Mouse (Mus musculus): Measurements from ENCODE around the gene Wbp2. TPM values are rescaled to one million over a fixed set of nuclear protein-coding genes. Genes with fewer than 3 reads are reported as not detected.

Wbp2 gene
- polyA plus RNA-seq, 1 experiment from 2014 or later = 132 TPM

DNA sequence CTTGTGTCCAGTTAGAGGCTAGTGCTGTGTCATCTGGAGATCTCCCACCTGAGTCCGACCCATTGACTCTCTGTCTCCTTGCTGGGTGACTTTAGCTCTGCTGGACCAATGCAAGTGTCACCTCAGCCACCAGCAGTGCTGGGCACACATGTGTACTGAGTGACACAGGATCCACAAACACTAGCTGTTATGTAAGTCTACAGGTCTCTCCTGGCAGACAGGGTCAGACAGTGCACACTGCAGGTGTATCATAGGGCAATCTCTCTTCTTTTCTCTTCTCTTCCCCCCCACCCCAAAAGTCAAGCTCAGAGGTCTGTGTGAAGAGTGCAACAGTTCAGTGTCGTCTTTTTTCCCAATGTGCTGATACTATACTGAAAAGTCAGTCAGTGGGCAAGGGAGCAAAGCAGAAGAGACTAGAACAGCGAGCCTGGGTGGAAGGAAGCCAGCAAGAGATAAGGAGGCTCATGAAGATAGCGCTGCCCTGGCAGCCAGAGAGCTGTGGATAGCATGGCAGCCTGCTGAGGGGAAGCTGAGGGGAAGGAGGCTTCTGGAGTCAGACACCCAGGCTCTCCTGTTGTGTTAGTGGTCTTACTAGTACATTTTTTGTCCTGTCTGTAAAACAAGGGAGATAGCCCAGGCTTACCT is 29.4 kb downstream of the Wbp2 start:
- H3K9me3 ChIP-seq = no peaks in the 10 kb centered on the region
- WGBS = 85% methylated on average over 4 of the region's 4 CpGs
- no peaks in the 10 kb centered on the region for H3K27me3 ChIP-seq
- no peak overlapping the region for H3K4me3 ChIP-seq (replicated peaks)
- no peak overlapping the region for H3K4me2 ChIP-seq (replicated peaks)
- no peak for ATAC-seq
- no peak overlapping the region for H3K27ac ChIP-seq
- peaks cover 99% of the 10 kb centered on the region for H3K36me3 ChIP-seq
- no peaks in the 10 kb centered on the region for H3K4me1 ChIP-seq (replicated peaks)
- no peak overlapping the region for H3K9ac ChIP-seq (replicated peaks)

DNA sequence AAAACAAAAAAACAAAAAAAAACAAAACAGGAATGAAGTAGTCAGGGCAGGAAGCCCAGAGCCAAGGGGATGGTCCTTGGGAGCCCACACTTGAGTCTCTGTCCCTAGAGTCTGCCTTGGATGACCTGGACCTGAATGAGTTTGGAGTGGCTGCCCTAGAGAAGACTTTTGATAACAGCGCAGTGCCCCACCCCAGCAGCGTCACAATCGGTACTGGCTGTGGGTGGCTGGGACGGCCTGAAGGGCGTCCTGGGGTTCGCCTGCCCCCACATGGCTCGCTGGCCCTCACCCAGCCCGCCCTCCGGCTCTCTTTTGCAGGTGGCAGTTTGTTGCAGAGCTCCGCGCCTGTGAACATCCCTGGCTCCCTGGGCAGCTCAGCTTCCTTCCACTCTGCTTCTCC is 30.9 kb downstream of the Wbp2 start:
- no peak for ATAC-seq

GRCm38 (mm10) chr11:116053510-116054229 is 33.1 kb downstream of the Wbp2 start:
- Histone ChIP-seq H3K36me3 (peaks cover 98% of the 10 kb centered on the region), H3K27me3 (no peaks in the 10 kb centered on the region), H3K27ac (no peak overlapping the region), H3K9me3 (no peaks in the 10 kb centered on the region), H3K4me1 (replicated peaks) (no peaks in the 10 kb centered on the region), H3K9ac (replicated peaks) (no peak overlapping the region), H3K4me2 (replicated peaks) (no peak overlapping the region), H3K4me3 (replicated peaks) (no peak overlapping the region)
- no peak for ATAC-seq
- 95% methylated on average over 9 of the region's 9 CpGs for WGBS

More for the DNA sequence above, 30.9 kb downstream of the Wbp2 start:
- WGBS = 95% methylated on average over 11 of the region's 11 CpGs
- H3K4me2 ChIP-seq (replicated peaks) = no peak overlapping the region
- no peaks in the 10 kb centered on the region for H3K9me3 ChIP-seq
- no peaks in the 10 kb centered on the region for H3K4me1 ChIP-seq (replicated peaks)
- H3K27ac ChIP-seq = no peak overlapping the region
- peaks cover 98% of the 10 kb centered on the region for H3K36me3 ChIP-seq
- no peak overlapping the region for H3K4me3 ChIP-seq (replicated peaks)
- no peak overlapping the region for H3K9ac ChIP-seq (replicated peaks)
- no peaks in the 10 kb centered on the region for H3K27me3 ChIP-seq

DNA sequence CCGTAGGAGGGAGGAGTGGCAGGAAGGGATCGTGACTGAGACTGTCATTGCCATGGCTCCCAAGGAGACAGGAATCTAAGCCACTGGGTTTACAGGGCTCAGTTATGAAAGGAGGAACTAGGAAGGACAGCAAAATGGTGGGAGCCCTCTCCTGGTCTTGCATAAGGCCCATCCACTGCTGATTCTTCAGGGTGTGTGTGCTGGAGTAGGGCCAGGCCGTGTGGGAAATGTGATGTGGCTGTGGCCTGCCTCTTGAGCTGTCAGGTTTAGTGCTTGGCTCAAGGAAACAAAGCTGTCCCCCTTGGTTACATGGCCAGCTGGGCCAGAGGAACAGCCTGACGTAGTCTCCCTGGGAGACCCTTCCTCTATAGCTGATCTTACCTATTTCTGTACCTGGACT is 36.6 kb downstream of the Wbp2 start:
- Histone ChIP-seq H3K4me3 (replicated peaks) (no peak overlapping the region), H3K4me2 (replicated peaks) (no peak overlapping the region), H3K4me1 (replicated peaks) (no peaks in the 10 kb centered on the region), H3K27ac (no peak overlapping the region), H3K36me3 (peaks cover 94% of the 10 kb centered on the region), H3K9ac (replicated peaks) (no peak overlapping the region), H3K27me3 (no peaks in the 10 kb centered on the region), H3K9me3 (no peaks in the 10 kb centered on the region)
- WGBS = 93% methylated on average over 4 of the region's 4 CpGs
- no peak for ATAC-seq

GRCm38 (mm10) chr11:116049610-116050009 is 37.2 kb downstream of the Wbp2 start:
- no peak overlapping the region for H3K4me3 ChIP-seq (replicated peaks)
- H3K4me1 ChIP-seq (replicated peaks) = no peaks in the 10 kb centered on the region
- 98% methylated on average over 2 of the region's 2 CpGs for WGBS
- no peak overlapping the region for H3K4me2 ChIP-seq (replicated peaks)
- ATAC-seq = no peak
- no peaks in the 10 kb centered on the region for H3K9me3 ChIP-seq
- peaks cover 89% of the 10 kb centered on the region for H3K36me3 ChIP-seq
- no peak overlapping the region for H3K9ac ChIP-seq (replicated peaks)
- no peaks in the 10 kb centered on the region for H3K27me3 ChIP-seq
- H3K27ac ChIP-seq = no peak overlapping the region

DNA sequence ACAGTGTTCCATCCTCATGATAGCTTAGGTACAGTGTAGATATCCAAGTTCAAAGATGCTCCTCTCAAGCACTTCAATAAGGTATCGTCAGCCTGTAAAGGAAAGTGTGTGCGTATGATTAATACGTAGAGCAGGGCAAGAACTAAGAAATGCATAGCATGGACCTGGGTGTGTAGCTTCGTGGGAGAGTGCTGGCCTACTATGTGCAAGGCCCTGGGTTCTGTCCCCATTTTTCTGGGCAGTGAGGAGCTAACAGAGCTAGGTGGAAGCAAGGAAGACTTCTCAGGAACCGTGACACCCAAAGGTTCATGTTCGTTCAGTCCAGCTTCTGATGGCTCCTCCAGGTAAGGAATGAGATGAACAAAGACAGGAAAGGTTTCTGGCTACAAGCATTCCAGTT is 41.6 kb downstream of the Wbp2 start:
- Histone ChIP-seq H3K9ac (replicated peaks) (no peak overlapping the region), H3K4me1 (replicated peaks) (no peaks in the 10 kb centered on the region), H3K27me3 (no peaks in the 10 kb centered on the region), H3K9me3 (0 out of 2 replicates have a peak, but pooled peaks cover 4% of the 10 kb centered on the region), H3K4me2 (replicated peaks) (no peak overlapping the region), H3K36me3 (peaks cover 64% of the 10 kb centered on the region), H3K4me3 (replicated peaks) (no peak overlapping the region), H3K27ac (no peak overlapping the region)
- WGBS = 96% methylated on average over 6 of the region's 6 CpGs
- no peak for ATAC-seq

GRCm38 (mm10) chr11:116043286-116043685 is 43.5 kb downstream of the Wbp2 start:
- no peak overlapping the region for H3K27ac ChIP-seq
- no peak for ATAC-seq
- peaks cover 62% of the 10 kb centered on the region for H3K36me3 ChIP-seq
- H3K27me3 ChIP-seq = no peaks in the 10 kb centered on the region
- 0 out of 2 replicates have a peak, but pooled peaks cover 4% of the 10 kb centered on the region for H3K9me3 ChIP-seq
- H3K9ac ChIP-seq (replicated peaks) = no peak overlapping the region
- H3K4me1 ChIP-seq (replicated peaks) = no peaks in the 10 kb centered on the region
- WGBS = 100% methylated on average over 1 of the region's 1 CpGs
- H3K4me3 ChIP-seq (replicated peaks) = no peak overlapping the region
- no peak overlapping the region for H3K4me2 ChIP-seq (replicated peaks)

DNA sequence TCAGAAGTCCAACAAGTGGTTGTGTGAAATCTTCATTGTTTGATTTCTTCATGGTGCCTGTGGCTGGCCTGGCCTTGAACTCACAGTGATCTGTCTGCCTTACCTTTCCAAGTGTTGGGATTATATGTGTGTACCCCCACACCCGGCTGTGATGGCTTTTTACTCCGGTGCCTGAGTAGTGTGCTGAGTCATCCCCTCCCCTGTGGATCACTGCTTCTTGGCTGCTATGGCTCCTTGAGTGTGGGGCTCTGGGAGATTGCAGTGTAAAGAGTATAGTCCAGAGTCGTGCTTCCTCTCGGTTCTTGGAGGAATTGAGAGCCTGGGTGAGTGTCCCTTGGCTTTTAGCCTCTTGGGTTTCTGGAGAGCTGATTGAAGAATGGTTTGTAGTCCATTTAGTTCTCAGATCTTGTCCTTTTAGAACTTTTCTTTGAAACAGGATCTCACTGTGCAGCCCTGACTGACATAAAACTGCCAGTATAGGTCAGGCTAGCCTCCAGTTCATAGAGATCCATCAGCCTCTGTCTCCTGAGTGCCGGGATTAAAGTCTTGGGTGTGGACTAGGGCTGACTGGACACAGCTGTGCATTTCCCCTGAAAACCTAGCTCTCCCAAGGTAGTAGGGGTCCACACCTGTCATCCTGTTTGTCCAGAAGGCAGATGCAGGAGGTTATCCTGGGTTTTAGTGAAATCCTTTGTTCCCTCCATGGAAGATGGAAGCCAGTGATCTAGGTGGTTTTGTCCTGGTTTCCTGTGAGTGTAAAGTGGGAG is 44.2 kb downstream of the Wbp2 start:
- H3K4me3 ChIP-seq (replicated peaks) = no peak overlapping the region
- no peak for ATAC-seq
- peaks cover 55% of the 10 kb centered on the region for H3K36me3 ChIP-seq
- no peak overlapping the region for H3K27ac ChIP-seq
- H3K4me1 ChIP-seq (replicated peaks) = no peaks in the 10 kb centered on the region
- no peak overlapping the region for H3K4me2 ChIP-seq (replicated peaks)
- H3K27me3 ChIP-seq = no peaks in the 10 kb centered on the region
- 0 out of 2 replicates have a peak, but pooled peaks cover 4% of the 10 kb centered on the region for H3K9me3 ChIP-seq
- no peak overlapping the region for H3K9ac ChIP-seq (replicated peaks)
- 92% methylated on average over 5 of the region's 5 CpGs for WGBS

DNA sequence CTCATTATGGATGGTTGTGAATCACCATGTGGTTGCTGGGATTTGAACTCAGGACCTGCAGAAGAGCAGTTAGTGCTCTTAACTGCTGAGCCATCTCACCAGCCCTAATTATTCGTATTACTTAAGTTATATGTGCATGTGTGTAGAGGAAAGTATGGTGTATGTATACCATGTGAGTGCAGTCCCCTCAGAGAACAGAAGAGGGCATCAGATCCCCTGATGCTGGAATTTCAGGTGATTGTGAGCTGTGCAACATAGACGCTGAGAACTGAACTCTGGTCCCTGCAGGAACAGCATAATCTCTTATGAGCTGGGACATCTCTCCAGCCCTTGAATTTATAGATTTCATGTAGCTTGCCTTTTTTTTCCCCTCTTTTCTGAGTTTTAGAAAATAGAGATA is 45.0 kb downstream of the Wbp2 start:
- Histone ChIP-seq H3K36me3 (peaks cover 48% of the 10 kb centered on the region), H3K9ac (replicated peaks) (no peak overlapping the region), H3K27me3 (no peaks in the 10 kb centered on the region), H3K4me2 (replicated peaks) (no peak overlapping the region), H3K4me3 (replicated peaks) (no peak overlapping the region), H3K4me1 (replicated peaks) (no peaks in the 10 kb centered on the region), H3K9me3 (0 out of 2 replicates have a peak, but pooled peaks cover 4% of the 10 kb centered on the region), H3K27ac (no peak overlapping the region)
- no peak for ATAC-seq
- WGBS = 99% methylated on average over 2 of the region's 2 CpGs

DNA sequence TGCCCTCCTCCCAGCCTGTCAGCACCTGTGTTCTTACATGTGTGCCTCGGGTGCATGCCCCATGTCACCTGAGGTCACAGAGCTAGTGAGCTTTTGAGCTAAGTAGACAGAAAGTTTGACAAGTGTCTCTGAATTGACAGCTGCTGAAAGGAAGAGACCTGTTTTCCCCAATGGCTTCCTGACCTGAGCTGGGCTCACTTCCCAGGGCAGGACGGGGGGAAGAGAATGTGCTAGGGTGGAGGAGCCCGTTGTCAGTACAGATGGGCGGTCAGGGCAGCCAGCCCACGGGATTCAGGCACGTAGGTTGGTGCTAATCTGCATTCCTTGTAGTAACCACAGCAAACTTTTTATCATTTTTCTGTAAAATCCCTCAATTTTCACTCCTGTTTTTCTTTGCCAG is 46.2 kb downstream of the Wbp2 start:
- no peak overlapping the region for H3K9ac ChIP-seq (replicated peaks)
- 0 out of 2 replicates have a peak, but pooled peaks cover 4% of the 10 kb centered on the region for H3K9me3 ChIP-seq
- H3K4me2 ChIP-seq (replicated peaks) = no peak overlapping the region
- H3K27me3 ChIP-seq = no peaks in the 10 kb centered on the region
- H3K27ac ChIP-seq = no peak overlapping the region
- H3K4me3 ChIP-seq (replicated peaks) = no peak overlapping the region
- no peaks in the 10 kb centered on the region for H3K4me1 ChIP-seq (replicated peaks)
- H3K36me3 ChIP-seq = peaks cover 40% of the 10 kb centered on the region
- WGBS = 96% methylated on average over 6 of the region's 6 CpGs
- no peak for ATAC-seq

DNA sequence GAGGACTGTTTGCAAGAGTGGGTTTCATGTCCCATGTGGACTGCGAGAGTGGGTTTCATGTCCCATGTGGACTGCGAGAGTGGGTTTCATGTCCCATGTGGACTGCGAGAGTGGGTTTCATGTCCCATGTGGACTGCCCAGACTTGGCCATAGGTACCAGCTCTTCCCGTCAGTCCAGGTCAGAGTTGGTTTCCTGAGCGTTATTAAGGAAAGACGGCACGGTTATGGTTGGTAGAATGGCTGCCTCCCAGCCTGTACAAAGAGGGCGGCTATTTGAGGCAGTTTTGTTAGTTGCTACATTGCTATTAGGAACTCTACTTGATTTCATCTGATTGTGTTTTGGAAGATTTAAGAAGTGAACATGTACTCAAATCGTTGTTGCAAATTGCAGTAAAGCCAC is 49.0 kb downstream of the Wbp2 start:
- Histone ChIP-seq H3K4me2 (replicated peaks) (no peak overlapping the region), H3K9ac (replicated peaks) (no peak overlapping the region), H3K36me3 (peaks cover 38% of the 10 kb centered on the region), H3K4me1 (replicated peaks) (peaks cover 7% of the 10 kb centered on the region), H3K27ac (no peak overlapping the region), H3K27me3 (no peaks in the 10 kb centered on the region), H3K4me3 (replicated peaks) (no peak overlapping the region), H3K9me3 (0 out of 2 replicates have a peak, but pooled peaks cover 4% of the 10 kb centered on the region)
- ATAC-seq = no peak
- WGBS = 92% methylated on average over 9 of the region's 9 CpGs

DNA sequence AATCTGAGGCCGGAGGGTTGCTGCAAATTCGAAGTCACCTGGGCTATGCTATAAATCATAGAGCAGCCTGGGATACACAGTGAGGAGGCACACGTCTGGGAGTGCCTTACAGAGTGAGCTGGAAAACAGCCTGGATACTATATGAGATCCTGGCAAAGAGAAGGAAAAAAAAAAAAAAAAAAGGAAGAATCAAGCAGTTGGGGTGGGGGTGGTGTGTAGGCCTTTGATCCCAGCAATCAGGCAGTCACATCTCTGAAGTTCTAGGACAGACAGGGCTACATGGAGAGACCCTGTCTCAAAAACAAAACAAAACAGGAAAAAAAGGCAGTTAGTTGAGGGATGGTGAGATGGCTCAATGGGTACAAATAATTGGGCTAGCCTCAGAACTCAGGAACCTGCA is 50.1 kb downstream of the Wbp2 start:
- Histone ChIP-seq H3K4me3 (replicated peaks) (no peak overlapping the region), H3K9me3 (0 out of 2 replicates have a peak, but pooled peaks cover 1% of the 10 kb centered on the region), H3K4me2 (replicated peaks) (no peak overlapping the region), H3K9ac (replicated peaks) (no peak overlapping the region), H3K4me1 (replicated peaks) (peaks cover 18% of the 10 kb centered on the region), H3K27me3 (no peaks in the 10 kb centered on the region), H3K36me3 (peaks cover 35% of the 10 kb centered on the region), H3K27ac (no peak overlapping the region)
- WGBS = 94% methylated on average over 3 of the region's 3 CpGs
- no peak for ATAC-seq

Data from midbrain, embryonic 13.5 days (tissue).